Mouse (Mus musculus): ENCODE results near the gene Mllt11.

GRCm38 (mm10) chr3:95239971-95240370 lies 8.0 kb upstream of the Mllt11 start:
- TF ChIP-seq POLR2A (IDR thresholded peaks at IDR 0.05; ENCODE audit: low read depth, low read length) (no peak), CTCF (IDR thresholded peaks at IDR 0.05; ENCODE audit: borderline replicate concordance, insufficient read depth, low read length) (no peak)
